Mouse (Mus musculus) embryonic facial prominence, embryonic 12.5 days (tissue): Measurements from ENCODE around the gene Optn. TPM values are rescaled to one million over a fixed set of nuclear protein-coding genes. Genes with fewer than 3 reads are reported as not detected.
A peak's percentile ranks its signal among the peaks of the same experiment; 100 is the strongest.

Experiments
- ATAC-seq: fragments of 200-750 bp; cut with Nextera tagmentation; 2 replicates; pipeline ENCODE4 v1.8.0; 2017; ENCODE audit not compliant: insufficient number of reproducible peaks, insufficient read depth, low FRiP score, low TSS enrichment
- H3K27ac ChIP-seq: fragments of 300-500 bp; sonication (generic); 2 replicates; pipeline ENCODE4 v1.5.1; 2016; ENCODE audit warnings: mild to moderate bottlenecking
- H3K27me3 ChIP-seq: fragments of 300-500 bp; sonication (generic); 2 replicates; pipeline ENCODE4 v1.6.1; 2016; ENCODE audit warnings: mild to moderate bottlenecking, moderate library complexity
- H3K36me3 ChIP-seq: fragments of 300-500 bp; sonication (generic); 2 replicates; pipeline ENCODE4 v1.6.1; 2016; ENCODE audit warnings: mild to moderate bottlenecking
- H3K4me1 ChIP-seq: fragments of 300-500 bp; sonication (generic); 2 replicates; pipeline ENCODE4 v1.6.1; 2016
- H3K4me2 ChIP-seq: fragments of 300-500 bp; sonication (generic); replicated peaks from 2 replicates; pipeline ENCODE4 v1.6.1; 2016; ENCODE audit warnings: mild to moderate bottlenecking, moderate library complexity
- H3K4me3 ChIP-seq: fragments of 300-500 bp; sonication (generic); 2 replicates; pipeline ENCODE4 v1.5.1; 2016; ENCODE audit warnings: mild to moderate bottlenecking
- H3K9ac ChIP-seq: fragments of 300-500 bp; sonication (generic); 2 replicates; pipeline ENCODE4 v1.6.1; 2016; ENCODE audit warnings: mild to moderate bottlenecking, moderate library complexity
- H3K9me3 ChIP-seq: fragments of 300-500 bp; sonication (generic); 2 replicates; pipeline ENCODE4 v1.6.1; 2016; ENCODE audit warnings: mild to moderate bottlenecking, moderate library complexity
- WGBS: fragments of 180-500 bp; shearing (Covaris S2); methylation state at CpG from one replicate; pipeline ENCODE4 v1.1.7; 2016; 5-methylcytosine and 5-hydroxymethylcytosine counted together
- polyA plus RNA-seq: library from polyadenylated mRNA; unstranded; fragments of >200 nt; fragmentation: Nextera tagmentation; extraction: Ambion mirVana; gene quantifications from 2 replicates; pipeline ENCODE4 v1.2.1, GENCODE M21; 2016

Gene Optn
- polyA plus RNA-seq, 1 experiment from 2014 or later = 4.6 TPM

DNA sequence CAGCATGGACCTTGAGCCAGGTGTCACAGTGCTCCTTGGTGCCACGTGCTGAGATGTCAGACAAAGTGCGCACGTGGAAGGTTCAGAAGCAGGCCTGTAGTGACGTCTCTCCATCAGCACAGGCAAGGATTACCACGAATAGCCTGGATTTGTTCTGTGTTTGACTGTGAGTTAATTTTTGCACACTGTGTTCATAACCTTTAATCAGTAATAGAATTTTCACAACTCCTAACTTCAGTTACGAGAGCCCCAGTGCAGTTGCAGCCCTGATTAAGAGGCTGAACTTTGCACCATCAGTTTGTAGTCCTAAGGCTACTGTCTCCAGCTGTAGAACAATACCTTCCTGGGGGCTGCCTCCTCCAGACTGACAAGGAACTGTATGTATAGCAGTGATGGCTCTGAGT lies 67.4 kb downstream of the Optn start:
- Histone ChIP-seq H3K27me3 (no peaks in the 10 kb centered on the region), H3K9me3 (no peaks in the 10 kb centered on the region), H3K36me3 (peaks cover 71% of the 10 kb centered on the region), H3K9ac (no peak overlapping the region), H3K4me3 (no peak overlapping the region), H3K4me1 (no peaks in the 10 kb centered on the region), H3K4me2 (no peak overlapping the region), H3K27ac (no peak overlapping the region)
- 88% methylated on average over 6 of the region's 6 CpGs for WGBS
- no peak for ATAC-seq

GRCm38 (mm10) chr2:4995646-4996045 lies 68.2 kb downstream of the Optn start:
- no peak overlapping the region for H3K27ac ChIP-seq
- H3K9ac ChIP-seq = no peak overlapping the region
- 92% methylated on average over 11 of the region's 11 CpGs for WGBS
- H3K4me3 ChIP-seq = no peak overlapping the region
- H3K4me2 ChIP-seq = no peak overlapping the region
- no peaks in the 10 kb centered on the region for H3K27me3 ChIP-seq
- no peaks in the 10 kb centered on the region for H3K4me1 ChIP-seq
- no peaks in the 10 kb centered on the region for H3K9me3 ChIP-seq
- ATAC-seq = no peak
- peaks cover 71% of the 10 kb centered on the region for H3K36me3 ChIP-seq

GRCm38 (mm10) chr2:4994436-4994835 lies 69.4 kb downstream of the Optn start:
- no peak for ATAC-seq
- H3K9me3 ChIP-seq = no peaks in the 10 kb centered on the region
- no peak overlapping the region for H3K9ac ChIP-seq
- no peaks in the 10 kb centered on the region for H3K27me3 ChIP-seq
- peaks cover 65% of the 10 kb centered on the region for H3K36me3 ChIP-seq
- H3K4me1 ChIP-seq = no peaks in the 10 kb centered on the region
- WGBS = 89% methylated on average over 4 of the region's 4 CpGs
- no peak overlapping the region for H3K27ac ChIP-seq
- no peak overlapping the region for H3K4me3 ChIP-seq
- no peak overlapping the region for H3K4me2 ChIP-seq

DNA sequence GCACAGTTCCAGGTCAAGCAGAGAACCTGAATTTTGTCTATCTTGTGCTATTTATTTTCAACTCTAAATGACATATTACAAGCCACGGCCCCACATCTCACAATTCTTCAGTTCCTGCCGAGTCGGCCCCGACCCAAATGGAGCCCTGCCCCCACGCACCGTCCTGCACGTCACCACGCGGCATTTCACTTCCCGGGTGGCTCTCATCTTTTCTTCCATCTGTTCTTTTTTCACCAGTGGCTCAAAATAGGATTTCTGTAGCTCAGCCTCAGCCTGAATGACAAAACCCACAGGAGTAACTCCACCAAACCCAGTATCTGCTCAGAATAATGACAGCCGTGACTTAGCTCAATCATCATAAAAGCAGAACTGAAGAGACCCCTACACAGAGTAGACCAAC lies 70.3 kb downstream of the Optn start:
- peaks cover 58% of the 10 kb centered on the region for H3K36me3 ChIP-seq

GRCm38 (mm10) chr2:4988826-4989424 lies 74.9 kb downstream of the Optn start:
- H3K4me1 ChIP-seq = no peaks in the 10 kb centered on the region
- no peak overlapping the region for H3K27ac ChIP-seq
- H3K36me3 ChIP-seq = peaks cover 28% of the 10 kb centered on the region
- H3K4me2 ChIP-seq = no peak overlapping the region
- no peak overlapping the region for H3K9ac ChIP-seq
- 74% methylated on average over 11 of the region's 11 CpGs for WGBS
- no peak for ATAC-seq
- no peaks in the 10 kb centered on the region for H3K27me3 ChIP-seq
- no peaks in the 10 kb centered on the region for H3K9me3 ChIP-seq
- H3K4me3 ChIP-seq = no peak overlapping the region

More for the DNA sequence above, 70.3 kb downstream of the Optn start:
- Histone ChIP-seq H3K4me2 (no peak overlapping the region), H3K4me1 (no peaks in the 10 kb centered on the region), H3K9me3 (no peaks in the 10 kb centered on the region), H3K4me3 (no peak overlapping the region), H3K27ac (no peak overlapping the region), H3K27me3 (no peaks in the 10 kb centered on the region), H3K9ac (no peak overlapping the region)
- 94% methylated on average over 11 of the region's 11 CpGs for WGBS
- no peak for ATAC-seq

- WGBS = 80% methylated on average over 8 of the region's 8 CpGs
- ATAC-seq = no peak
- Histone ChIP-seq H3K27me3 (no peaks in the 10 kb centered on the region), H3K36me3 (peaks cover 18% of the 10 kb centered on the region), H3K4me2 (no peak overlapping the region), H3K4me1 (no peaks in the 10 kb centered on the region), H3K9ac (no peak overlapping the region), H3K4me3 (no peak overlapping the region), H3K27ac (no peak overlapping the region), H3K9me3 (no peaks in the 10 kb centered on the region)
Measured at GRCm38 (mm10) chr2:4987388-4988180, 76.3 kb downstream of the Optn start.

- peaks cover 15% of the 10 kb centered on the region for H3K36me3 ChIP-seq
- no peak overlapping the region for H3K9ac ChIP-seq
- no peak for ATAC-seq
- H3K9me3 ChIP-seq = no peaks in the 10 kb centered on the region
- H3K27ac ChIP-seq = no peak overlapping the region
- no peaks in the 10 kb centered on the region for H3K4me1 ChIP-seq
- 80% methylated on average over 4 of the region's 4 CpGs for WGBS
- no peak overlapping the region for H3K4me2 ChIP-seq
- no peak overlapping the region for H3K4me3 ChIP-seq
- H3K27me3 ChIP-seq = no peaks in the 10 kb centered on the region
Measured at GRCm38 (mm10) chr2:4986798-4987197, 77.1 kb downstream of the Optn start.

DNA sequence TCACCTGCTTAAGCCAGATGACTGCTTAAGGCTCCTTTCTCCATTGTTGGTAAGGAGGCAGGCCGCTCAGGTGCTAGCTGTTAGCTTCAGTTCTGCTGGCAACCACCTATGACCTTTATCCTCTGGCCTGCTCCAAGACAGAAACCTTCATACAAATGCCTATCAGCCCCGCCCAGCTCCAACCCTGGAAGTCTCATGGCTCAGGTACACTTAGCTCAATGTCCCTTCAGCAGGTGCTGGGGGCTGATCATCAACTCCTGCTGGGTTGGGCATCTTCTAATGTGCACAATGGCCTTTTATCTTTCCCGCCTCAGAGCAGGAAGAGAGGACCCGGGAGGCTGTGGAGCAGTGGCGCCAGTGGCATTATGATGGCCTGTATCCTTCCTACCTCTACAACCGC lies 78.9 kb downstream of the Optn start:
- Histone ChIP-seq H3K9ac (no peak overlapping the region), H3K27me3 (no peaks in the 10 kb centered on the region), H3K36me3 (no peaks in the 10 kb centered on the region; the same call in 1 of the 2 replicates), H3K27ac (no peak overlapping the region), H3K4me2 (no peak overlapping the region), H3K9me3 (no peaks in the 10 kb centered on the region), H3K4me1 (no peaks in the 10 kb centered on the region), H3K4me3 (no peak overlapping the region)
- 71% methylated on average over 6 of the region's 6 CpGs for WGBS
- ATAC-seq = no peak

DNA sequence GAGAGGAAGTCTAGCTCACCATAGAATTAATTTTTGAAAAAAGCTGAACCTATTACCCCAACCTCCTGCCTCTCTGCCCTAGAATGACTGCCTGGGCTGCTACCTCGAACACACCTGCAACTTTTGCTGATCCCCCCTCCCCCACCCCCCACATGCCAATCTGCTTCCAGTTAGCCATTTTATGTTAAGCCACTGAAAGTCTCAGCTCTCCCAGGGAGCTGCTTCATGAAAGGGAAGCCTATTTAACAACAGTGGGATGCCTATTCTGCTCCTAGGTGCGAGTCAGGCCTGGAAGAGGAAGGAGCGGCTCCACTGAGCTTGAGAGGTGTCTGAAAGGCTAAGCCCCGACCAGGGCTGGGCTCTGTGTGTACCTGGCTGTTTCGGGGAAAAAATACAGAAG lies 79.9 kb downstream of the Optn start:
- Histone ChIP-seq H3K9me3 (no peaks in the 10 kb centered on the region), H3K27ac (peak overlapping the region; percentile 50; the same call in 1 of the 2 replicates), H3K27me3 (no peaks in the 10 kb centered on the region), H3K9ac (no peak overlapping the region), H3K4me1 (no peaks in the 10 kb centered on the region), H3K4me2 (no peak overlapping the region), H3K36me3 (no peaks in the 10 kb centered on the region), H3K4me3 (no peak overlapping the region)
- ATAC-seq = no peak
- 17% methylated on average over 5 of the region's 5 CpGs for WGBS

DNA sequence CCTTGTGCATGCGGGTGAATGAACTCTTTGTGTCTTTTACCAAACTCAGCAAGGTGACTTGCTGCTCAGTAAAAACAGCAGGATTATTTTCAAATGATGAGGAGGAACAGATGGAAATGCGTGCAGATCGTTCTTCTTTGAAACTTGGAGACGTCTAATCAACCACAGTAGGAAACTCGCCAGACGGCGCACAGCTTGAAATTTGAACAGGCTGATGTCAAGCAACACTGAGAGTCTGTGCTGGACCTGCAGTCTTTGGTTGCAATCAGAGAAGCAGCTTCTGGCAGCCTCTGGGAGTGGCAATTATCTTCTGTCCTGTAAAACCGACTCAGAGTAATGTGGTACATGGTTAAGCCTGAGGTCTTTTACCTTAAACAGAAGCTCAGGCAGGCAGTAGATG lies 85.8 kb downstream of the Optn start:
- H3K9me3 ChIP-seq = no peaks in the 10 kb centered on the region
- no peak overlapping the region for H3K4me2 ChIP-seq
- no peak overlapping the region for H3K4me3 ChIP-seq
- no peaks in the 10 kb centered on the region for H3K27me3 ChIP-seq
- peak overlapping the region; percentile 69 for H3K27ac ChIP-seq
- 0 out of 2 replicates have a peak, but pooled peaks have one; percentile 42 for ATAC-seq
- H3K4me1 ChIP-seq = peaks cover 14% of the 10 kb centered on the region
- no peak overlapping the region for H3K9ac ChIP-seq
- H3K36me3 ChIP-seq = no peaks in the 10 kb centered on the region
- 7% methylated on average over 8 of the region's 8 CpGs for WGBS

DNA sequence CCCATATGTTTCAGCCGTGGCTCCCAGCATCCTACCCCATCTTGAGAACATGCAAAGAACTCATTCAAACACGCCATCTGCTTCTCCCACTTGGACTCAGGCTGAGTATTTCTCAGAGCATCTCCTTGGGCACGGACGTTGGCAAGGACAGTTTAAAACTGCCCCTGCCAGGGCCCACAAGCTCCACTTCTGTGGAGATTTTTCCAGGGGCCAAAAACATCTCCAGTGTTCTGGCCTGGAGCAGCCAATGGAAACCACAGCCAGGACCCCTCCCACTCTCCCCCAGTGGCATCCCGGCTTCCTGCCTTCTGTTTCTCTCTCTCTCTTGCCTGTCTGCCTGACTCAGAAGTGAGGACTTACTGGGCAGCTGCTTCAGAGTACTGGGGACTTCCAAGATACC lies 88.0 kb downstream of the Optn start, which contains the start of gene Ucma:
TSS of gene Ucma (plus strand) at position 316 of the 400 bp plus-strand sequence.
- Histone ChIP-seq H3K9me3 (no peaks in the 10 kb centered on the region), H3K27me3 (no peaks in the 10 kb centered on the region), H3K9ac (no peak within 1 kb of the TSS), H3K4me3 (no peak within 1 kb of the TSS), H3K4me2 (no peak within 1 kb of the TSS), H3K27ac (no peak within 1 kb of the TSS; the same call in 1 of the 2 replicates), H3K4me1 (peaks cover 14% of the 10 kb centered on the region), H3K36me3 (no peaks in the 10 kb centered on the region)
- 69% methylated on average over 5 of the region's 5 CpGs for WGBS
- ATAC-seq = no peak
